In genomic region chr13:82092186-82092585, GRCm38 (mm10) we compare ENCODE assay signal across 9 mouse cellular contexts.
A peak's percentile ranks its signal among the peaks of the same experiment; 100 is the strongest.
DNase-seq lines count a peak whose midpoint lies in the region; ATAC-seq lines count a peak whose summit lies in the region.
"Had no signal": no experiment of that assay in that cellular context is flagged by ENCODE, and none has a peak within 500 bp of the region (broad histone marks: within the 10 kb centered on the region; RNA-seq: fewer than 3 reads in every experiment).

No protein-coding gene starts in this region.

- WGBS in limb, embryonic 11.5 days = 73% methylated on average over 5 of the region's 5 CpGs
- 77% methylated on average over 5 of the region's 5 CpGs for WGBS in limb, embryonic 10.5 days

- DNase-seq in cerebellum, adult 8-10 months = peak; percentile 7
- DNase-seq in limb, embryonic 11.5 days (ENCODE audit: low spot score) = peak; percentile 32
- DNase-seq in limb, embryonic 10.5 days (ENCODE audit: low spot score) = no peak
- peak; percentile 17 to 34 for DNase-seq in adrenal gland, adult 18-20 months (ENCODE audit: low spot score in 2 of 2)
- DNase-seq in kidney, adult 9 months = peak; percentile 40
- peak; percentile 27 to 41 for DNase-seq in spleen, postnatal 36 days (ENCODE audit: low spot score in 2 of 2)
- DNase-seq in gastrocnemius, adult 8-10 months (ENCODE audit: low spot score in 2 of 2) = no peak

- H3K27ac ChIP-seq in limb, embryonic 11.5 days (replicated peaks; ENCODE audit: low read depth, low read length) = no peak overlapping the region
- H3K27ac ChIP-seq in limb, embryonic 10.5 days = no peak overlapping the region
- H3K27ac ChIP-seq: neural tube, embryonic 12.5 days had no signal

- ATAC-seq in cerebellum, adult (ENCODE audit: insufficient number of reproducible peaks, low FRiP score, low TSS enrichment) = no peak
- ATAC-seq in limb, embryonic 11.5 days (ENCODE audit: insufficient number of reproducible peaks, low FRiP score, low TSS enrichment, low read depth) = no peak

- H3K27me3 ChIP-seq in limb, embryonic 11.5 days (ENCODE audit: control insufficient read depth, insufficient read depth, low read length) = no peaks in the 10 kb centered on the region
- no peaks in the 10 kb centered on the region for H3K27me3 ChIP-seq in limb, embryonic 10.5 days (ENCODE audit: low read depth, poor library complexity, severe bottlenecking)
- H3K27me3 ChIP-seq: neural tube, embryonic 12.5 days had no signal

- H3K4me3 ChIP-seq in limb, embryonic 11.5 days (ENCODE audit: low read depth, low read length) = no peak overlapping the region
- no peak overlapping the region for H3K4me3 ChIP-seq in limb, embryonic 10.5 days
- H3K4me3 ChIP-seq: neural tube, embryonic 12.5 days had no signal

- no peaks in the 10 kb centered on the region for H3K36me3 ChIP-seq in limb, embryonic 11.5 days (ENCODE audit: control insufficient read depth, insufficient read depth, low read length)
- H3K36me3 ChIP-seq in limb, embryonic 10.5 days = no peaks in the 10 kb centered on the region
- H3K36me3 ChIP-seq: neural tube, embryonic 12.5 days had no signal

- no peak overlapping the region for H3K4me2 ChIP-seq in limb, embryonic 11.5 days (ENCODE audit: low read depth, severe bottlenecking)
- H3K4me2 ChIP-seq: neural tube, embryonic 12.5 days had no signal

- no peaks in the 10 kb centered on the region for H3K4me1 ChIP-seq in limb, embryonic 11.5 days (ENCODE audit: control insufficient read depth, insufficient read depth, low read length)
- H3K4me1 ChIP-seq in limb, embryonic 10.5 days = no peaks in the 10 kb centered on the region
- H3K4me1 ChIP-seq: neural tube, embryonic 12.5 days had no signal

- no peaks in the 10 kb centered on the region for H3K9me3 ChIP-seq in limb, embryonic 11.5 days (ENCODE audit: control insufficient read depth, low read length)
- H3K9me3 ChIP-seq in limb, embryonic 10.5 days (replicated peaks) = no peaks in the 10 kb centered on the region
- H3K9me3 ChIP-seq: neural tube, embryonic 12.5 days had no signal

- no peak overlapping the region for H3K9ac ChIP-seq in limb, embryonic 11.5 days (ENCODE audit: low read length)
- H3K9ac ChIP-seq: neural tube, embryonic 12.5 days had no signal

Comparison
In these comparisons a context has a peak if more than half of its experiments do, and no peak if none do; other contexts are left out.
1. DNase-seq: peak in cerebellum, adult 8-10 months (single experiment), limb, embryonic 11.5 days (single experiment), adrenal gland, adult 18-20 months (2 of 2), kidney, adult 9 months (single experiment) and spleen, postnatal 36 days (2 of 2); none in limb, embryonic 10.5 days (single experiment) and gastrocnemius, adult 8-10 months (0 of 2).